Mouse (Mus musculus) hindbrain, postnatal 0 days (tissue): Measurements from ENCODE around the gene Secisbp2. TPM values are rescaled to one million over a fixed set of nuclear protein-coding genes. Genes with fewer than 3 reads are reported as not detected.

Experiments used
- ATAC-seq: fragments of 200-750 bp; cut with Nextera tagmentation; 2 replicates; pipeline ENCODE4 v1.8.0; 2017; ENCODE audit warnings: mild to moderate bottlenecking, moderate TSS enrichment, moderate library complexity
- DNase-seq: peaks from one replicate; pipeline ENCODE4 v3.0.0-alpha.2; 2015; ENCODE audit warnings: low spot score
- H3K27ac ChIP-seq: fragments of 300-500 bp; sonication (generic); 2 replicates; pipeline ENCODE4 v1.5.1; 2014; ENCODE audit warnings: mild to moderate bottlenecking
- H3K27me3 ChIP-seq: fragments of 300-500 bp; sonication (generic); 2 replicates; pipeline ENCODE4 v1.6.1; 2014; ENCODE audit warnings: low read length, mixed read lengths; ENCODE audit not compliant: insufficient read depth
- H3K36me3 ChIP-seq: fragments of 300-500 bp; sonication (generic); 2 replicates; pipeline ENCODE4 v1.6.1; 2014; ENCODE audit warnings: low read length, mixed read lengths; ENCODE audit not compliant: insufficient read depth
- H3K4me1 ChIP-seq: fragments of 300-500 bp; sonication (generic); 2 replicates; pipeline ENCODE4 v1.6.1; 2014; ENCODE audit warnings: antibody characterized with exemption, low read length, mixed read lengths; ENCODE audit not compliant: insufficient read depth
- H3K4me2 ChIP-seq: fragments of 300-500 bp; sonication (generic); 2 replicates; pipeline ENCODE4 v1.6.1; 2014; ENCODE audit warnings: low read depth, mild to moderate bottlenecking, low read length, moderate library complexity, mixed read lengths
- H3K4me3 ChIP-seq: fragments of 300-500 bp; sonication (generic); 2 replicates; pipeline ENCODE4 v1.5.1; 2014; ENCODE audit warnings: low read length
- H3K9ac ChIP-seq: fragments of 300-500 bp; sonication (generic); replicated peaks from 2 replicates; pipeline ENCODE4 v1.6.1; 2014; ENCODE audit warnings: mild to moderate bottlenecking, low read length, moderate library complexity, mixed read lengths
- H3K9me3 ChIP-seq: fragments of 300-500 bp; sonication (generic); 2 replicates; pipeline ENCODE4 v1.6.1; 2016; ENCODE audit warnings: low read length, mixed read lengths
- CTCF ChIP-seq: IDR thresholded peaks from 2 replicates; pipeline ENCODE4 v1.5.1; 2016; ENCODE audit warnings: antibody characterized with exemption, control low read depth, low read depth
- WGBS: fragments of 180-500 bp; shearing (Covaris S2); extraction: QIAGEN DNeasy Blood & Tissue Kit; methylation state at CpG from one replicate; pipeline ENCODE4 v1.1.7; 2014; 5-methylcytosine and 5-hydroxymethylcytosine counted together
- polyA plus RNA-seq: library from polyadenylated mRNA; unstranded; fragments of >200 nt; fragmentation: Nextera tagmentation; extraction: Ambion mirVana; gene quantifications from 2 replicates; pipeline ENCODE4 v1.2.1, GENCODE M21; 2015
- total RNA-seq: library from RNA; depleted of rRNA; stranded (reverse); fragments of >200 nt; gene quantifications from 2 replicates; pipeline ENCODE4 v1.2.3, GENCODE M21; 2014

Secisbp2 gene
- total and polyA plus RNA-seq, 2 experiments from 2014 or later = 13.7 to 21.8 TPM

GRCm38 (mm10) chr13:51611500-51611899 lies 40.0 kb upstream of the Secisbp2 start:
- 26% methylated on average over 5 of the region's 5 CpGs for WGBS
- Histone ChIP-seq H3K4me3 (no peak overlapping the region), H3K4me2 (0 out of 2 replicates have a peak overlapping the region, but pooled peaks have one; percentile 10), H3K27ac (no peak overlapping the region), H3K9me3 (no peaks in the 10 kb centered on the region), H3K36me3 (no peaks in the 10 kb centered on the region), H3K27me3 (no peaks in the 10 kb centered on the region), H3K9ac (no peak overlapping the region), H3K4me1 (0 out of 2 replicates have a peak, but pooled peaks cover 1% of the 10 kb centered on the region)
- ATAC-seq (no peak), DNase-seq (peak; percentile 33)
- TF ChIP-seq CTCF = no peak

GRCm38 (mm10) chr13:51615815-51616214 lies 35.7 kb upstream of the Secisbp2 start:
- no peak overlapping the region for H3K9ac ChIP-seq
- no peak overlapping the region for H3K27ac ChIP-seq
- DNase-seq (no peak), ATAC-seq (peak; percentile 3; the same call in 1 of the 2 replicates)
- H3K4me2 ChIP-seq = no peak overlapping the region
- H3K4me1 ChIP-seq = peaks cover 6% of the 10 kb centered on the region; the same call in 1 of the 2 replicates
- H3K4me3 ChIP-seq = no peak overlapping the region
- no peak for TF ChIP-seq CTCF
- H3K27me3 ChIP-seq = no peaks in the 10 kb centered on the region
- no peaks in the 10 kb centered on the region for H3K9me3 ChIP-seq
- H3K36me3 ChIP-seq = no peaks in the 10 kb centered on the region
- 53% methylated on average over 10 of the region's 10 CpGs for WGBS

DNA sequence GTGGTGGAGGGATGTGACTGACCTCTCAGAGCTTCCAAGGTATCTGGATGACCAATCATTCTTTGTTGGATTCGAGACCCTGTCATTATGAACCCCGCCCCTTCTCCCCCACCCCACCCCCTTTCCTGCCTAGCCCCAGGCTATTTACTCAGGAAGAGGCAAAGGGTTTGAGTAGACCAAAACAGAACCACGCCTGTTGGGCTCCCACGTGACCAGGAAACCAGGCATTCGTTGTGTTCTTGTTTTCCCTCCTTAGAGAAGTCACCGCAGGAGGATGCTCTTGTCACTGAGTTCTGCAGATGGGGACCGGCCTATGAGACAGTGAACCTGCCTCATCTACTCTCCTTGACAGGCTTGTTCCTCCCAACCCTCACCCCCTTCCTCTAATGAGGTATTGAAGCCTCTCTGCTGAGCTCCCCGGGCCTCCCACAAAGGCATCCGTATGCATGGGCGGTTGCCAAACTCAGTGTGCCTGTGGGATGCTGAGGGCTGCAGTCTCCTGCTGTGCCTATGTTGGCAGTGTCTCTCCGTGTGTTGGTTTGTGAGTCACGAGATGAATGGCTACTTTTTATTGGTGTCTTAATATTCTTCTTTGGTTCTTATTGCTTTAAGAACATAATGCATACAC lies 35.0 kb upstream of the Secisbp2 start:
- Histone ChIP-seq H3K27me3 (no peaks in the 10 kb centered on the region), H3K9me3 (no peaks in the 10 kb centered on the region), H3K9ac (no peak overlapping the region), H3K27ac (0 out of 2 replicates have a peak overlapping the region, but pooled peaks have one; percentile 22), H3K4me1 (peaks cover 6% of the 10 kb centered on the region; the same call in 1 of the 2 replicates), H3K4me2 (no peak overlapping the region), H3K4me3 (no peak overlapping the region), H3K36me3 (no peaks in the 10 kb centered on the region)
- 6% methylated on average over 12 of the region's 12 CpGs for WGBS
- no peak for TF ChIP-seq CTCF
- peak; percentile 70 for DNase-seq
- ATAC-seq = peak; percentile 69; the same call in 1 of the 2 replicates

- WGBS = 45% methylated on average over 1 of the region's 1 CpGs
- no peak overlapping the region for H3K4me3 ChIP-seq
- no peak overlapping the region for H3K9ac ChIP-seq
- DNase-seq = no peak
- H3K9me3 ChIP-seq = no peaks in the 10 kb centered on the region
- H3K27me3 ChIP-seq = no peaks in the 10 kb centered on the region
- TF ChIP-seq CTCF = no peak
- peaks cover 6% of the 10 kb centered on the region; the same call in 1 of the 2 replicates for H3K4me1 ChIP-seq
- H3K36me3 ChIP-seq = no peaks in the 10 kb centered on the region
- H3K4me2 ChIP-seq = no peak overlapping the region
- ATAC-seq = no peak
- no peak overlapping the region for H3K27ac ChIP-seq
These were observed 34.2 kb upstream of the Secisbp2 start for GRCm38 (mm10) chr13:51617306-51617705.

DNA sequence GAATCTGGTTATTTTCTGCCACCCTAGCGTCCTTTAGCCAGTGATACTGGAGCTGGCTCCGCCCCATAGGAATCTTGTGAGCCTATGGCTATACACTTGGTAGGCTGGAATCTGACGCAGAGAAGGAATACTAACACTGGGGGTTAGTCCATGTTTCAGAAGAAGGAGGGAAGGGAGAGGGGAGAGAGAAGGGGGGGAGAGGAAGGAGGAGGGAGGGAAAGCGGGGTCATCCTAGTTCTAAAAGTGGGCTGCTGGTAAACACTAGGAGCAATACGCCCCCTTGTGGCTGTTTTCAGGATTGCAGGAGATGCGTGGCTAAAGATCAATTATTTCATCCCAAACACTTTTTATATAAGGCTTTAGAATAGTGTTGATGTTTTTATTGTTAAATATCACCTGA lies 33.6 kb upstream of the Secisbp2 start:
- peak; percentile 90 for TF ChIP-seq CTCF
- WGBS = 13% methylated on average over 6 of the region's 6 CpGs
- H3K4me2 ChIP-seq = 0 out of 2 replicates have a peak overlapping the region, but pooled peaks have one; percentile 21

DNA sequence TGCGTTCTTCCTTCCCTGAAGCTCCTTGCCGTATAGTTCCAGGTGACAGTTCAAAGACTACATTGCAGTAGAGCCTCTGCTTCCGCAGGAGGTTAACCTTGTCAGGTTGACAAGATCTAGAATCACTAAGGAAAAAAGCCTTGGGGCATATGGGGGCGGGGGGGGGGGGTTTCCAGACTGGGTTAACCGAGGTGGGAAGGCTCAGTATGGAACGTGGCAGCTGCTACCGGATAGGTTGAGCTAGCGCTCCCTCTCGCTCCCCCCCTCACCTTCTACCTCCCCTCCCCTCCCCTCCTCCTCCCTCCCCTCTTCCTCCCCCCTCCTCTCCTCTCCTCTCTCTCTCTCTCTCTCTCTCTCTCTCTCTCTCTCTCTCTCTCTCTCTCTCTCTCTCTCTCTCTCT lies 32.9 kb upstream of the Secisbp2 start:
- DNase-seq = no peak
- 0 out of 2 replicates have a peak overlapping the region, but pooled peaks have one; percentile 21 for H3K4me2 ChIP-seq
- H3K9ac ChIP-seq = no peak overlapping the region
- H3K4me3 ChIP-seq = no peak overlapping the region
- H3K36me3 ChIP-seq = no peaks in the 10 kb centered on the region
- no peaks in the 10 kb centered on the region for H3K9me3 ChIP-seq
- no peaks in the 10 kb centered on the region for H3K27me3 ChIP-seq
- WGBS = 9% methylated on average over 9 of the region's 9 CpGs
- TF ChIP-seq CTCF = no peak
- ATAC-seq = peak; percentile 53; the same call in 1 of the 2 replicates
- peaks cover 6% of the 10 kb centered on the region; the same call in 1 of the 2 replicates for H3K4me1 ChIP-seq
- H3K27ac ChIP-seq = no peak overlapping the region

More for the DNA sequence above, 33.6 kb upstream of the Secisbp2 start:
- Histone ChIP-seq H3K9me3 (no peaks in the 10 kb centered on the region), H3K9ac (no peak overlapping the region), H3K27me3 (no peaks in the 10 kb centered on the region), H3K4me1 (peaks cover 6% of the 10 kb centered on the region; the same call in 1 of the 2 replicates), H3K36me3 (no peaks in the 10 kb centered on the region), H3K27ac (no peak overlapping the region), H3K4me3 (no peak overlapping the region)
- ATAC-seq (peak; percentile 57), DNase-seq (peak; percentile 88)

- Histone ChIP-seq H3K27me3 (no peaks in the 10 kb centered on the region), H3K36me3 (no peaks in the 10 kb centered on the region), H3K4me3 (no peak overlapping the region), H3K4me2 (no peak overlapping the region), H3K9ac (no peak overlapping the region), H3K4me1 (no peaks in the 10 kb centered on the region), H3K9me3 (no peaks in the 10 kb centered on the region), H3K27ac (no peak overlapping the region)
- no peak for TF ChIP-seq CTCF
- WGBS = 89% methylated on average over 5 of the region's 5 CpGs
- ATAC-seq = no peak
- no peak for DNase-seq
These were observed 28.9 kb upstream of the Secisbp2 start for GRCm38 (mm10) chr13:51622626-51623025.
